Mouse (Mus musculus): ENCODE measurements around the gene Zbtb49. TPM values are rescaled to one million over a fixed set of nuclear protein-coding genes. Genes with fewer than 3 reads are reported as not detected.

Zbtb49 gene
- polyA plus RNA-seq, 1 experiment, result 5.6 TPM

GRCm38 (mm10) chr5:38159634-38160413, 60.4 kb downstream of the Zbtb49 start, which contains the start of gene Nsg1:
TSS of gene Nsg1 (minus strand) at chr5:38159907.
- TF ChIP-seq CTCF (IDR thresholded peaks at IDR 0.05; ENCODE audit: low read depth, low read length), result no peak
- no peak for TF ChIP-seq POLR2A (IDR thresholded peaks at IDR 0.05; ENCODE audit: borderline replicate concordance, low read depth, low read length)
- no peaks in the 10 kb centered on the region for H3K4me1 ChIP-seq (ENCODE audit: control insufficient read depth, insufficient read depth, low read length)
- H3K4me3 ChIP-seq (ENCODE audit: insufficient read depth, low read length), result peak within 1 kb of the TSS; percentile 5
- H3K27ac ChIP-seq (ENCODE audit: insufficient read depth, low read depth, low read length), result no peak within 1 kb of the TSS

GRCm38 (mm10) chr5:38158947-38159633, 61.2 kb downstream of the Zbtb49 start:
- H3K4me1 ChIP-seq (ENCODE audit: control insufficient read depth, insufficient read depth, low read length), result no peaks in the 10 kb centered on the region
- TF ChIP-seq POLR2A (IDR thresholded peaks at IDR 0.05; ENCODE audit: borderline replicate concordance, low read depth, low read length), result no peak
- TF ChIP-seq CTCF (IDR thresholded peaks at IDR 0.05; ENCODE audit: low read depth, low read length), result no peak
- no peak overlapping the region for H3K27ac ChIP-seq (ENCODE audit: insufficient read depth, low read depth, low read length)
- H3K4me3 ChIP-seq (ENCODE audit: insufficient read depth, low read length), result peak overlapping the region; percentile 5

GRCm38 (mm10) chr5:38158501-38158946, 61.7 kb downstream of the Zbtb49 start:
- H3K27ac ChIP-seq (ENCODE audit: insufficient read depth, low read depth, low read length), result no peak overlapping the region
- 0 out of 2 replicates have a peak overlapping the region, but pooled peaks have one; percentile 5 for H3K4me3 ChIP-seq (ENCODE audit: insufficient read depth, low read length)
- no peaks in the 10 kb centered on the region for H3K4me1 ChIP-seq (ENCODE audit: control insufficient read depth, insufficient read depth, low read length)
- TF ChIP-seq POLR2A (IDR thresholded peaks at IDR 0.05; ENCODE audit: borderline replicate concordance, low read depth, low read length), result no peak
- no peak for TF ChIP-seq CTCF (IDR thresholded peaks at IDR 0.05; ENCODE audit: low read depth, low read length)

GRCm38 (mm10) chr5:38157481-38158020, 62.7 kb downstream of the Zbtb49 start:
- Histone ChIP-seq H3K4me1 (ENCODE audit: control insufficient read depth, insufficient read depth, low read length) (no peaks in the 10 kb centered on the region), H3K4me3 (ENCODE audit: insufficient read depth, low read length) (no peak overlapping the region), H3K27ac (ENCODE audit: insufficient read depth, low read depth, low read length) (no peak overlapping the region)
- TF ChIP-seq CTCF (IDR thresholded peaks at IDR 0.05; ENCODE audit: low read depth, low read length), result no peak
- no peak for TF ChIP-seq POLR2A (IDR thresholded peaks at IDR 0.05; ENCODE audit: borderline replicate concordance, low read depth, low read length)

- TF ChIP-seq CTCF (IDR thresholded peaks at IDR 0.05; ENCODE audit: low read depth, low read length), result no peak
- no peak for TF ChIP-seq POLR2A (IDR thresholded peaks at IDR 0.05; ENCODE audit: borderline replicate concordance, low read depth, low read length)
Observed at GRCm38 (mm10) chr5:38153636-38154035, 66.6 kb downstream of the Zbtb49 start.

GRCm38 (mm10) chr5:38152201-38153108, 67.8 kb downstream of the Zbtb49 start:
- TF ChIP-seq CTCF (IDR thresholded peaks at IDR 0.05; ENCODE audit: low read depth, low read length) (no peak), POLR2A (IDR thresholded peaks at IDR 0.05; ENCODE audit: borderline replicate concordance, low read depth, low read length) (no peak)
- no peak overlapping the region for H3K4me3 ChIP-seq (ENCODE audit: insufficient read depth, low read length)
- H3K4me1 ChIP-seq (ENCODE audit: control insufficient read depth, insufficient read depth, low read length), result no peaks in the 10 kb centered on the region
- no peak overlapping the region for H3K27ac ChIP-seq (ENCODE audit: insufficient read depth, low read depth, low read length)

More at GRCm38 (mm10) chr5:38153636-38154035, 66.6 kb downstream of the Zbtb49 start:
- H3K4me3 ChIP-seq (ENCODE audit: insufficient read depth, low read length), result no peak overlapping the region
- H3K4me1 ChIP-seq (ENCODE audit: control insufficient read depth, insufficient read depth, low read length), result no peaks in the 10 kb centered on the region
- no peak overlapping the region for H3K27ac ChIP-seq (ENCODE audit: insufficient read depth, low read depth, low read length)

- no peaks in the 10 kb centered on the region for H3K4me1 ChIP-seq (ENCODE audit: control insufficient read depth, insufficient read depth, low read length)
- TF ChIP-seq POLR2A (IDR thresholded peaks at IDR 0.05; ENCODE audit: borderline replicate concordance, low read depth, low read length), result no peak
- TF ChIP-seq CTCF (IDR thresholded peaks at IDR 0.05; ENCODE audit: low read depth, low read length), result no peak
- H3K4me3 ChIP-seq (ENCODE audit: insufficient read depth, low read length), result no peak overlapping the region
- no peak overlapping the region for H3K27ac ChIP-seq (ENCODE audit: insufficient read depth, low read depth, low read length)
Observed at GRCm38 (mm10) chr5:38151264-38151663, 69.0 kb downstream of the Zbtb49 start.

GRCm38 (mm10) chr5:38146524-38146923, 73.7 kb downstream of the Zbtb49 start:
- TF ChIP-seq CTCF (IDR thresholded peaks at IDR 0.05; ENCODE audit: low read depth, low read length) (no peak), POLR2A (IDR thresholded peaks at IDR 0.05; ENCODE audit: borderline replicate concordance, low read depth, low read length) (no peak)
- Histone ChIP-seq H3K4me1 (ENCODE audit: control insufficient read depth, insufficient read depth, low read length) (no peaks in the 10 kb centered on the region), H3K27ac (ENCODE audit: insufficient read depth, low read depth, low read length) (no peak overlapping the region), H3K4me3 (ENCODE audit: insufficient read depth, low read length) (no peak overlapping the region)

GRCm38 (mm10) chr5:38140893-38141292, 79.4 kb downstream of the Zbtb49 start:
- Histone ChIP-seq H3K4me3 (ENCODE audit: insufficient read depth, low read length) (no peak overlapping the region), H3K27ac (ENCODE audit: insufficient read depth, low read depth, low read length) (no peak overlapping the region), H3K4me1 (ENCODE audit: control insufficient read depth, insufficient read depth, low read length) (no peaks in the 10 kb centered on the region)
- TF ChIP-seq POLR2A (IDR thresholded peaks at IDR 0.05; ENCODE audit: borderline replicate concordance, low read depth, low read length), result no peak
- no peak for TF ChIP-seq CTCF (IDR thresholded peaks at IDR 0.05; ENCODE audit: low read depth, low read length)

Other genes starting within 250 kb of the Zbtb49 start
- 21.1 and 26.4 TPM in 2 replicates for gene Stx18, start 181.7 kb downstream of the Zbtb49 start, polyA plus RNA-seq (2012; ENCODE audit: insufficient read depth, insufficient read length, missing spikeins)
- not detected in 2 replicates for gene Nsg1, start 60.5 kb downstream of the Zbtb49 start, polyA plus RNA-seq (2012; ENCODE audit: insufficient read depth, insufficient read length, missing spikeins)
- gene Lyar, start within 50 bp of the Zbtb49 start, polyA plus RNA-seq (2012; ENCODE audit: insufficient read depth, insufficient read length, missing spikeins), result 19.2 and 19.7 TPM in 2 replicates
- gene Tmem128, start 39.7 kb upstream of the Zbtb49 start, polyA plus RNA-seq (2012; ENCODE audit: insufficient read depth, insufficient read length, missing spikeins), result 40.3 and 45.2 TPM in 2 replicates
- not detected in 2 replicates for gene Otop1, start 55.5 kb upstream of the Zbtb49 start, polyA plus RNA-seq (2012; ENCODE audit: insufficient read depth, insufficient read length, missing spikeins)
- gene Drd5, start 98.9 kb upstream of the Zbtb49 start, polyA plus RNA-seq (2012; ENCODE audit: insufficient read depth, insufficient read length, missing spikeins), result not detected in 2 replicates